Mouse (Mus musculus): ENCODE results near the gene Mphosph9.
A peak's percentile ranks its signal among the peaks of the same experiment; 100 is the strongest.

Mphosph9 gene

GRCm38 (mm10) chr5:124214516-124215145, 113.1 kb downstream of the Mphosph9 start:
- no peak for DNase-seq (ENCODE audit: low read depth, low spot score)

- no peak for DNase-seq (ENCODE audit: low read depth, low spot score)
Measured at GRCm38 (mm10) chr5:124213588-124214469, 113.9 kb downstream of the Mphosph9 start.

- DNase-seq (ENCODE audit: low read depth, low spot score) = no peak
Measured at GRCm38 (mm10) chr5:124211669-124212068, 116.1 kb downstream of the Mphosph9 start.

GRCm38 (mm10) chr5:124211234-124211633, 116.5 kb downstream of the Mphosph9 start:
- peak; percentile 88 for DNase-seq (ENCODE audit: low read depth, low spot score)

- no peak for DNase-seq (ENCODE audit: low read depth, low spot score)
Measured at GRCm38 (mm10) chr5:124210281-124211016, 117.3 kb downstream of the Mphosph9 start.

GRCm38 (mm10) chr5:124209850-124210249, 117.9 kb downstream of the Mphosph9 start:
- no peak for DNase-seq (ENCODE audit: low read depth, low spot score)

- no peak for DNase-seq (ENCODE audit: low read depth, low spot score)
Measured at GRCm38 (mm10) chr5:124208030-124208429, 119.7 kb downstream of the Mphosph9 start.

- peak; percentile 86 for DNase-seq (ENCODE audit: low read depth, low spot score)
Measured at GRCm38 (mm10) chr5:124206481-124207038, 121.2 kb downstream of the Mphosph9 start.

- DNase-seq (ENCODE audit: low read depth, low spot score) = no peak
Measured at GRCm38 (mm10) chr5:124205809-124206380, 121.9 kb downstream of the Mphosph9 start.

- DNase-seq (ENCODE audit: low read depth, low spot score) = no peak
Measured at GRCm38 (mm10) chr5:124205211-124205610, 122.6 kb downstream of the Mphosph9 start.

- DNase-seq (ENCODE audit: low read depth, low spot score) = peak; percentile 83
Measured at GRCm38 (mm10) chr5:124204127-124204794, 123.5 kb downstream of the Mphosph9 start.

GRCm38 (mm10) chr5:124203251-124203650, 124.5 kb downstream of the Mphosph9 start:
- no peak for DNase-seq (ENCODE audit: low read depth, low spot score)

- no peak for DNase-seq (ENCODE audit: low read depth, low spot score)
Measured at GRCm38 (mm10) chr5:124202071-124202470, 125.7 kb downstream of the Mphosph9 start.

- DNase-seq (ENCODE audit: low read depth, low spot score) = no peak
Measured at GRCm38 (mm10) chr5:124201564-124201963, 126.2 kb downstream of the Mphosph9 start.

All from skeletal muscle tissue, adult 2 months (tissue).